Mouse (Mus musculus) urinary bladder, postnatal 14 days (tissue): ENCODE measurements around the gene Ptpn7.
A peak's percentile ranks its signal among the peaks of the same experiment; 100 is the strongest.
"Not testable (repeated sequence)": the region's sequence is repeated elsewhere in the genome, so short reads cannot be mapped to it uniquely, and the experiment has no call there.

ENCODE experiments used
- DNase-seq: peaks from one replicate; pipeline ENCODE4 v3.0.0; 2021; ENCODE audit warnings: low spot score

The Ptpn7 gene

GRCm38 (mm10) chr1:135132473-135132872 lies at the start of gene Ptpn7:
Gene Ptpn7 (plus strand): TSS chr1:135132700.
- DNase-seq, result peak; percentile 72

GRCm38 (mm10) chr1:135083465-135083864 lies 49.0 kb upstream of the Ptpn7 start:
- no peak for DNase-seq

GRCm38 (mm10) chr1:135085296-135085871 lies 47.1 kb upstream of the Ptpn7 start:
- DNase-seq, result no peak

- no peak for DNase-seq
These were observed 46.5 kb upstream of the Ptpn7 start for GRCm38 (mm10) chr1:135086015-135086414.

GRCm38 (mm10) chr1:135087414-135087813 lies 45.1 kb upstream of the Ptpn7 start:
- no peak for DNase-seq

GRCm38 (mm10) chr1:135089626-135090025 lies 42.9 kb upstream of the Ptpn7 start:
- DNase-seq, result no peak

GRCm38 (mm10) chr1:135090914-135091313 lies 41.6 kb upstream of the Ptpn7 start:
- no peak for DNase-seq

GRCm38 (mm10) chr1:135094723-135095122 lies 37.8 kb upstream of the Ptpn7 start:
- DNase-seq, result no peak

GRCm38 (mm10) chr1:135095189-135095588 lies 37.3 kb upstream of the Ptpn7 start:
- no peak for DNase-seq

- DNase-seq, result no peak
These were observed 36.2 kb upstream of the Ptpn7 start for GRCm38 (mm10) chr1:135096312-135096711.

- no peak for DNase-seq
These were observed 35.1 kb upstream of the Ptpn7 start for GRCm38 (mm10) chr1:135097441-135097840.

GRCm38 (mm10) chr1:135098441-135098840 lies 34.1 kb upstream of the Ptpn7 start:
- peak; percentile 18 for DNase-seq

GRCm38 (mm10) chr1:135100400-135100799 lies 32.1 kb upstream of the Ptpn7 start:
- DNase-seq, result no peak

GRCm38 (mm10) chr1:135105124-135105523 lies 27.4 kb upstream of the Ptpn7 start, which contains the start of gene Lgr6:
Gene Lgr6 (minus strand): TSS chr1:135105276.
- no peak for DNase-seq

GRCm38 (mm10) chr1:135105951-135106350 lies 26.5 kb upstream of the Ptpn7 start:
- DNase-seq, result peak; percentile 76

- DNase-seq, result peak; percentile 41
These were observed 23.9 kb upstream of the Ptpn7 start for GRCm38 (mm10) chr1:135108611-135109010.

GRCm38 (mm10) chr1:135110075-135110474 lies 22.4 kb upstream of the Ptpn7 start:
- peak; percentile 76 for DNase-seq

- not testable (repeated sequence) for DNase-seq
These were observed 21.2 kb upstream of the Ptpn7 start for GRCm38 (mm10) chr1:135111271-135111670.

- DNase-seq, result peak; percentile 37
These were observed 19.8 kb upstream of the Ptpn7 start for GRCm38 (mm10) chr1:135112661-135113060.

GRCm38 (mm10) chr1:135124573-135125363 lies 7.7 kb upstream of the Ptpn7 start:
- no peak for DNase-seq

- no peak for DNase-seq
These were observed 6.5 kb upstream of the Ptpn7 start for GRCm38 (mm10) chr1:135125990-135126389.

GRCm38 (mm10) chr1:135126443-135127027 lies 6.0 kb upstream of the Ptpn7 start:
- DNase-seq, result no peak

GRCm38 (mm10) chr1:135128011-135128441 lies 4.5 kb upstream of the Ptpn7 start:
- DNase-seq, result no peak
